Mouse (Mus musculus) MN1 (cell line): Measurements from ENCODE around the gene Cbwd1.

Source experiments
- DNase-seq: peaks from one replicate; pipeline ENCODE4 v3.0.0-alpha.2; 2016; ENCODE audit warnings: low spot score

The Cbwd1 gene

GRCm38 (mm10) chr19:24977991-24978390 is 16.6 kb upstream of the Cbwd1 start:
- no peak for DNase-seq

- no peak for DNase-seq
Observed at GRCm38 (mm10) chr19:24972701-24973390, 11.4 kb upstream of the Cbwd1 start.

GRCm38 (mm10) chr19:24971307-24971706 is 9.9 kb upstream of the Cbwd1 start:
- no peak for DNase-seq

GRCm38 (mm10) chr19:24966941-24967340 is 5.5 kb upstream of the Cbwd1 start:
- DNase-seq: no peak

- DNase-seq: no peak
Observed at GRCm38 (mm10) chr19:24966203-24966602, 4.8 kb upstream of the Cbwd1 start.

- DNase-seq: peak; percentile 53
Observed at GRCm38 (mm10) chr19:24958531-24958930, 2.9 kb downstream of the Cbwd1 start.

- no peak for DNase-seq
Observed at GRCm38 (mm10) chr19:24945521-24946262, 15.7 kb downstream of the Cbwd1 start.

- no peak for DNase-seq
Observed at GRCm38 (mm10) chr19:24937084-24937483, 24.3 kb downstream of the Cbwd1 start.

- DNase-seq: no peak
Observed at GRCm38 (mm10) chr19:24929041-24929440, 32.4 kb downstream of the Cbwd1 start.

- DNase-seq: no peak
Observed at GRCm38 (mm10) chr19:24920866-24921265, 40.5 kb downstream of the Cbwd1 start.

GRCm38 (mm10) chr19:24908385-24909155 is 52.8 kb downstream of the Cbwd1 start:
- DNase-seq: no peak

GRCm38 (mm10) chr19:24907655-24908054 is 53.8 kb downstream of the Cbwd1 start:
- DNase-seq: no peak

- no peak for DNase-seq
Observed at GRCm38 (mm10) chr19:24902821-24903220, 58.6 kb downstream of the Cbwd1 start.

GRCm38 (mm10) chr19:24902256-24902655 is 59.2 kb downstream of the Cbwd1 start:
- DNase-seq: no peak

- DNase-seq: no peak
Observed at GRCm38 (mm10) chr19:24901666-24902065, 59.7 kb downstream of the Cbwd1 start.

- no peak for DNase-seq
Observed at GRCm38 (mm10) chr19:24900581-24901220, 60.7 kb downstream of the Cbwd1 start, which contains the start of gene Foxd4. Foxd4 (minus strand) TSS chr19:24901197.

GRCm38 (mm10) chr19:24899578-24900544 is 61.5 kb downstream of the Cbwd1 start:
- no peak for DNase-seq

- DNase-seq: no peak
Observed at GRCm38 (mm10) chr19:24898737-24899577, 62.5 kb downstream of the Cbwd1 start.

GRCm38 (mm10) chr19:24897896-24898736 is 63.3 kb downstream of the Cbwd1 start:
- no peak for DNase-seq
